Mouse (Mus musculus) liver (tissue): ENCODE results near the gene Trim38.

Experiments
- DNase-seq: peaks from one replicate; pipeline ENCODE4 v3.0.0-alpha.2; 2020; ENCODE audit warnings: mixed read lengths

The Trim38 gene

GRCm38 (mm10) chr13:23761871-23762821, 7.6 kb upstream of the Trim38 start, which contains the start of gene Hist1h3a:
Gene Hist1h3a, minus strand, starts transcription at chr13:23762386.
- DNase-seq = peak; percentile 84

- no peak for DNase-seq
Measured at GRCm38 (mm10) chr13:23763242-23763585, 6.5 kb upstream of the Trim38 start.

- peak; percentile 97 for DNase-seq
Measured at GRCm38 (mm10) chr13:23763586-23764323, 6.0 kb upstream of the Trim38 start, which contains the start of gene Hist1h1a. Gene Hist1h1a, plus strand, starts transcription at chr13:23763666.

GRCm38 (mm10) chr13:23764324-23765171, 5.2 kb upstream of the Trim38 start:
- peak; percentile 73 for DNase-seq

- DNase-seq = no peak
Measured at GRCm38 (mm10) chr13:23765172-23765513, 4.6 kb upstream of the Trim38 start.

GRCm38 (mm10) chr13:23766772-23767171, 2.9 kb upstream of the Trim38 start:
- DNase-seq = no peak

GRCm38 (mm10) chr13:23768834-23769397, 797 bp upstream of the Trim38 start:
- DNase-seq = no peak

- peak; percentile 86 for DNase-seq
Measured at GRCm38 (mm10) chr13:23772561-23773313, 3.0 kb downstream of the Trim38 start.

GRCm38 (mm10) chr13:23778339-23778738, 8.6 kb downstream of the Trim38 start:
- no peak for DNase-seq

GRCm38 (mm10) chr13:23779025-23779424, 9.3 kb downstream of the Trim38 start:
- DNase-seq = peak; percentile 18

GRCm38 (mm10) chr13:23792520-23792919, 22.8 kb downstream of the Trim38 start:
- peak; percentile 51 for DNase-seq

- no peak for DNase-seq
Measured at GRCm38 (mm10) chr13:23799405-23799804, 29.7 kb downstream of the Trim38 start.

GRCm38 (mm10) chr13:23804532-23804931, 34.8 kb downstream of the Trim38 start:
- DNase-seq = no peak

- DNase-seq = no peak
Measured at GRCm38 (mm10) chr13:23806422-23807052, 36.8 kb downstream of the Trim38 start, which contains the start of gene Slc17a2. Gene Slc17a2, plus strand, starts transcription at chr13:23806993.

- peak; percentile 13 for DNase-seq
Measured at GRCm38 (mm10) chr13:23816148-23816547, 46.4 kb downstream of the Trim38 start.

- DNase-seq = no peak
Measured at GRCm38 (mm10) chr13:23820179-23820940, 50.6 kb downstream of the Trim38 start.

- no peak for DNase-seq
Measured at GRCm38 (mm10) chr13:23822213-23822612, 52.5 kb downstream of the Trim38 start.

- DNase-seq = no peak
Measured at GRCm38 (mm10) chr13:23826606-23827005, 56.9 kb downstream of the Trim38 start.

- DNase-seq = peak; percentile 39
Measured at GRCm38 (mm10) chr13:23833053-23833452, 63.3 kb downstream of the Trim38 start.

GRCm38 (mm10) chr13:23834836-23835235, 65.1 kb downstream of the Trim38 start:
- no peak for DNase-seq
